Mouse (Mus musculus) urinary bladder, postnatal 10 days (tissue): Measurements from ENCODE around the gene Arhgef10l.

Experiments
- DNase-seq: peaks from one replicate; pipeline ENCODE4 v3.0.0; 2022; ENCODE audit warnings: low spot score

The Arhgef10l gene

DNA sequence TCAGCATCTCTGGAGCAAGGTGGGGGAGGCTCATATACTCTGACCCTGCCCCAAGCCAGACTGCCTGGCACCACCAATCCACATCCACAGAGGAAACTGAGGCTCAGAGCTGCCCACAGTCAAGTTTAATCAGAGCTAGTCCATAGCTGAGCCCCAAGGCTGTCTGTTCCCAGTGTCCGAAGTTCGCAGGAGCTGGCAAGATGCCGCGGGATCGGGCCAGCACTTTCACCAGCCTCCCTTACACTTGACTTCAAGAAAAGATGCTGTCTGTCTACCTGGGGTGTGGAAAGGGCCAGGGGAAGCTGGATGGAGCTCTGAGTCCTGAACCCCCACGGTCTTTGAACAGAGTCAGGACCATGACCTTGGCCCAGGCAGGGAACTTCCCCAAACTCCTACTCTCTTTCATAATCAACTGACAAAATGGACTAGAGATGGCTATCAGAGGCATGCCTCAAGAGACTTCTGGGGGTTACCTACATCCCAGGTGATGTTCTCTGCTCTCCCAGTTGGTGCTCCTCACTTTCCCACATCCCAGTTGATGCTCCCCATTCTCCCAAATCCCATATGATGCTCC lies 34.4 kb downstream of the Arhgef10l start:
- no peak for DNase-seq

DNA sequence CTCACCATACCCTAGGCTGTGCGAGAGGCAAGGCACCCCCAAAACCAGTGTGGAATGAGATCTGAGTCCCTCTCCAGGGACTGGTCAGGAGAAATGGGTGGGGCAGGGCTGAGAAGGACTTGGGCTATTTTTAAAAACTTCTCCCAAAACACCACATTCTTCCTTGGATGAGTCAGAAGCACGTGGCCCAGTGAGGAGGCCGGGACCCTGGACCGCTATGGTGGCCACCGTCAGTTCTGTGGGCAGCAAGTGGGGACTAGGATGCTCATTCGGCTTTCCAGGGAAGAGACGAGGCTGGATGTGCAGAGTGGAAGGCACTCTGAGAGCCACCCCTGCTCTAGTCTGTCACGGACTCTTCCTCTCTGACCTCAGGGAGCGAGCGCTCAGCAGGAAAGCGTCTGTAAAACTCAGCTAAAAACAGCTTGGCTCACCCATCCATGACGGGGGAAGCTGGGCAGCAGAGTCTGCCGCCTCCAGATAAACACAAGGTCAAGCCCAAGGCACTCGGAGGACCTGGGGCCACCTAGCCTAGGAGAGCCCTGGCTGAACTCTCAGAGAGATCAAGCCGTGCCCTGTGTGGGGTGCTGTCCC lies 35.1 kb downstream of the Arhgef10l start:
- DNase-seq: no peak

DNA sequence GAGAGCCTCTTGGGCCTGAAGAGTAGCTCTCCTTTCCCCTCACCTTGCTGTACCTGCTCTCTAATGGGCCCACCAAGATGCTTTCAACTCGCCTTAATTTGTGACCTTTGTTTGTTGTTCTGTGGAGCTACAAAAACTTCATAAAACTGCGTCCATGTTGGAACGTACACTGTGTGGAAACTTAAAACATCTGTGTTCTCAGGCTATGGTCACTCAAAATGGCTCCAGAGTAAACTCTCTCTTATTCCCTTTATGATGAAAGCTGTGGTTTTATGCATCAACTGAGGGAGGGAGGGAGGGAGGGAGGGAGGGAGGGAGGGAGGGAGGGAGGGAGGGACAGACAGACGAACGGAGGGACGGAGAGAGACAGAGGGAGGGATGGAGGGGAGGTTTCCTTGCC lies 35.7 kb downstream of the Arhgef10l start:
- no peak for DNase-seq

DNA sequence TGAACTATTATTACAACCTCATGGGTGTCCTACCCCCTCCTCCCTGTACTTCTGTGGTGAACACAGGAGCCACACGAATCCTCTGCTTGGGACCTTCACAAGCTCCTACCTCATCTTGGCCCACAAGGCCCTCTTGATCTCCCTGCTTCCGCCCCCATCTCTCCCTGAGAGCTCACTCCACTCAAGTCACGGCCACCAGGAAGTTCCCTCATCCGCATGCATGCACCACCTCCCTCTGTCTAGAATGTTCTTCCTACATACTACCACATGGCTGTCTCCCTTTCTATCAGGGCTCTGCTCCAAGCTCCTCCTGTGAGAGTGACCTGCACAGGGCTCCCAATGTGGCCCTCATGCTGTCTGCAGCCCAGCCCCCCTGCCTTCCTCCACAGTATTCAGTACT lies 36.8 kb downstream of the Arhgef10l start:
- DNase-seq: no peak

DNA sequence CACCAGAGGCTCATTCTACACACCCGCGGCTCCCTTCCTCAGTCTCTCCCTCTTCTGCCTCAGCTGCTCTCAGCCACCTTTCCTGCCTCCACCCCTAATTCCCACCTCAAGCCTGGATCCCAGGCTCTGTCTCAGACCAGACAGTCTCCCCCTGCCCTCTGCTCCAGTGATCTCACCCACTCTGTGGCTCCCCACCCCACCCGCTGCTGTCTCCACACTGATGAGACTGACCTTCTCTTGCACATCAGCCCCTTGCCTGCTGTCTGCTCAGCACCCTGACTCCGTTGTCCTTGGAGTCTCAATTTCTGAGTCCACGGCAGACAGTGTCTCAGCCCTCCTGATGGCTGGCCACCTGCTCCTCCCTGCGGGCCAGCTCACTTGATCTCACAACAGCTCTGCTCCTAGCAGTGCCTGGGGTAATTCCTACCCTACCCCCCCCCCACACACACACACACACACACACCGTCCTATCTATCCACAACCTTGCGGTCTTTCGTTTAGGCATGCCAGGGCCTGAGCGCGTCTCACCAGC lies 37.3 kb downstream of the Arhgef10l start:
- no peak for DNase-seq

DNA sequence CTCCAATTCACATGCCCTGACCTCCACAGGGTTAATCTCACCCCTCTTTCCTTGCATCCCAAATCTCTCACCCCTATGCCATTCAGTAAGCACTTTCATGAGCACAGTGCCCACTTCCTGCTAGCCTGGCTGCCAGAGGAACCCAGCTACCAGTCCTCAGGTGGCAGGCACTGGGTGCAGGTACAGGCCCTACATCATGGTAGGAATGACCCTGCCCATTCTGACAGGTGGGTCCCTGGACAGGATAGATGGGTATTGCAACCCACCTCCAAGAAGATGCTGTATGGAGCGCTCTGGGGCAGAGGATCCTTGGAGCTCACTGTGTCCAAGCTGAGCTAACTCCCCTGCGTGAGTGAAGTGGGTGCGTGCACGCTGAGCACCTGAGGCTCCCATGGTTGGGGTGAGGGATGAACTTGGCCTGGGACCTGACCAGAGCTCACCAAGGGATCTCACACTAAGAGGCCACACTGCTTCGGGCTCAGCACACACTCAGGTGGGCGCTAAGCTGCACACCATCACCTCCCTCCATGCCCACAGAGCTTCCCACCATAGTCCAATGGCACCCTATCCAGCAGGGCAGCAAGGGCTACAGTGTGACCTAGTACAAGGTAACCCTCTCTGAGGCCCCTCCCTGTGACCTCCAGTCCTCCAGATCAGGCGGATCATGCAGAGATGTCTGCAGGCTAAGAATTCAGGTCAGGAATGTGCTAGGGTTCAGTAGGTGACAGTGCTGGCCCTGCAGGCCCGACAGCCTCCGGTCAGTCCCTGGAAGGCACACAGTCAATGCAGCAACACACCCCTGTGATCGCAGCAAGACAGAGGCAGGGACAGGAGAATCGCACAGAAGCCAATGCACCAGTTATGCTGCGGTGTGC lies 39.9 kb downstream of the Arhgef10l start:
- no peak for DNase-seq

DNA sequence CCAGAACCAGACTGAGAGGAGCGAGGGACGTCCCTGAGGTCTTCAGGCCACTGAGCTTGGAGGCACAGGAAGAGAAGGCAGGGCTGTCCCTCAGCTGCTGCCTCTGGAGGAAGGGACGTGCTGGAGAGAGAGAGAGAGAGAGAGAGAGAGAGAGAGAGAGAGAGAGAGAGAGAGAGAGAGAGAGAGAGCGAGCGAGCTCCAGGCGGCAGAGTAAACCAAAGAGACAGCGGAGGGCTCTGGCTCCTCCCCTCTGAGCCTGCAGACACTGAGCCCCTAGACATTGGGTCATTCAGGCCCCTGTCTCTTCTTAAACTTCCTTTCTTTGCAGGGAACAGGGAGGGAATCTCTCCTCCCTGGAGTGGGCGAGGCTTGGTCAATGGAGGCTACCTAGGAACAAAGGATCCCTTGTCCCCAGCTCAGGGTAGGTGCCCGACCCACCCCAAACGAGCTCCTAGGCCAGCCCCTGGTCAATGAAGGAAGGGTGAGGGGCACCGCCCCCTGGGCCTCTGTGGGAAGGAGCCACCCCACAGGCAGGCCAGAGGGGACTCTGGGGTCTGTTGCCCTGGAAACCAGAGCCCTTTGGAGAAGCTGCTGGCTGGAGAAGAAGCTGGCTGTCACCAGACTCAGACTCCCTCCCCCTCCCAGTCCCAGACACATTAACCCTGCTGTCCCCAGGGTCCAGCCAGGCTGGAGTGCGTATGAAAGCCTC lies 41.2 kb downstream of the Arhgef10l start:
- DNase-seq: no peak

DNA sequence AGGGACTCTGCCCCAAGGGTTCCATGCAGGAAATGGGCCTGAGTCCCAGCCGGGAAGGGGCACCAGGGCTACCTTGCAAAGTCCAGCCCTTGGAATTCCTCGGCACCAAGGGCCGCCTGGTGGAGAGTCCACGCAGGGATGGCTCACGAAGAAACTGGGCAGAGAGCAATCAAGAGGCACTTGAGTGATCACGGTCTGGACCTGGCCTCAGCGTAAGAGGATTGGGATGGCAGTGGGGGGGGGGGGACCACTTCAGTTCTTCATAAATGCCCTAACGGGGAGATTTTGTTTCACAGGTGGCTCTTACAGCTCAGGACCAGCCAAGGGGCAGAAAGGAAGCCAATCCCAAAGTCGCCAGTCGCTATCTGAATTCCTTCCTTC lies 41.7 kb downstream of the Arhgef10l start:
- no peak for DNase-seq

DNA sequence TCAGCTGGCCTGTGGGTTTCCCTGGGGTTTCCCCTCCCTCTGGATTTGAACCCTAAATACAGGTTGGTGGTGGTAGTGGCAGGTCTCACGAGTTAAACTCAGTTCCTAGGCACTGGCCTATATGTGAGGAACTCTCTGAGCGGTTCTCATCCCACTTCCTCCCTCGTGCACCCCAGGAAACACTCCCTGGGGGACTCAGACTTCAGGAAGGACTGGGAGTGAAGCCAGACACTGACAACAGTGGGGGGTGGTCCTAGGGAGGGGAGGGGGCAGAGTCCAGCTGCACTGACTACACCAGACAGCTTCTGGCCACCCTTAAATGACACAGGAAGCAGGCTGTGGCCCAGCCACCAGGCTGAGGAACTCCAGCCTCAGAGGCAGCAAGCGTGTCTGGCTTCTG lies 43.0 kb downstream of the Arhgef10l start:
- DNase-seq: no peak

DNA sequence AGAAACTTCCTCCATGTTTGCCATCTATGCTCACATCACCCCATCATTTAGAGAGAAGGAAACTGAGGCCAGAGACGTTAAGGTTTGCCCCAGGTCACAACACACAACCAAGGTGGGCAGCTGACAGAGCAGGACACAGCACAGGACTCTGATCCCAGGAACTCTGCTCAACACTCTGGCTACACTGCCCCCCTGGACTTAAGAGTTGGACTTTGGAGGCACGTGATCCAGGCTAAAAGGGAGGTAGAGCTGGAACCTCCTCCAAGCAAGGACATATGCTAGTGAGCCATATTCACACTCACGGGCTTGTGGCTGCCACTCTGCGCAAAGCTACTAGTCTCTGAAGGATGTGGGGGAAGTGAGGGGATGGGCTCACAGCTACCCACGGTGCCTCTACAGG lies 45.3 kb downstream of the Arhgef10l start:
- DNase-seq: no peak

DNA sequence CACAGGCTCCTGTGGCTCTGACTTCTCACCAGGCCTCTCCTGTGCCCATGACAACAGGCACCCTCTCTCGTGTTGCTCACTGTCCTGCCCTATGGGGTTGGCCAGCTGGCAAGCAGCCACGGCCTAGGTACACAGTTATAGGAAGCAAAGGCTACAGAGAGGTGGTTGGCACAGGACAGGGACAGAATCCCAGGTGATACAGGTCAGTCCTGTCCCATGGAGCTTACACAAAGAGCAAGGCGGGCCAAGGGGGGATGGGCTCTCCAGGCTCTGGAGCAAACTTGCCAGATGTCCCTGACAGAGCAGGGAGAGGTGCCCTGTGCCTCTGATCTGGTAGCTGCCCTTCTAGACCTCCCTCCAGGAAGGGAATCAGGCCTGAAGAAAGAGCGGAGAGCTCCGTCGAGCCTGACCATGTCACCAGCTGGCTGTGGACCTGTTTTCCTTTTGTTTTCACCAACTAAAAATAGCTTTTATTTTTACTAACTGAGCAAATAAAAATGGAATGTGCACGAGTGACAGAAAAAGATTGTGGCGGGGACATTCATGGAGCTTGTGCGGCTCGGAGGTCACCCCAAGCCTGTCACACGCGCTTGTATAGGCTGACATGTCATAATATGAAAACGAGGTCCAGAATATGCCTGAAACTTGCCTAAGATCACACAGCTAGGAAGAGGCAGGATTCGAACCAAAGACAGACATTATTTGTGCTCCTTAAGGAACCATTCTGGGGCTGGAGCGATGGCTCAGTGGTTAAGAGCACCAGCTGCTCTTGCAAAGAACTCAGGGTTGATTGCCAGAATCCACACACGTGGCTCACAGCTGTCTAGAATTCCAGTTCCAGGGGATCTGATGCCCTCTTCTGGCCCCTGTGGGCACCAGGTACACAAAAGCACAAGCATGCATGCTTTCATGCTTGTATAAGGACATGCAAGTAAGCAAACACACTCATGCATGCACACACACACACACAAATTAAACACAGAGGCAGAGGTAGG lies 48.1 kb downstream of the Arhgef10l start:
- no peak for DNase-seq

DNA sequence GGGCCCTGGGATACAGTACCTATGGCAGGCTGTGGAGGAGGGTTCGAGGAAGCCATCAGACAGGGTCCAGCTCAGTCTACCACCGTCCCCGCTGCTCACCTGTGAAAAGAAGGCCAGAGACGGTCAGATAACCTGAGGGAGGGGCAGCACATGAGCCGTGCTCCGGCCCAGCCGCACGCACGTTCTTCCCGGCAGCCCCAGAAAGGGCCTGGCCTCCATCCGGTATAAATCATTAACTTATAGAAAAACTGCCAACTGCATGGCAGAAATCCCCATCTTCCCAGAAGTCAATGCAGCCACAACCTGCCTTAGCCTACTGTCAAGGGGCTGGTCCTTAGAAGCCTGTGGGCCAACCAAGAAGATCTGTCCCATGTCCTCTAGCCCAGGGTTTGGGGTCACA lies 48.9 kb downstream of the Arhgef10l start:
- no peak for DNase-seq

DNA sequence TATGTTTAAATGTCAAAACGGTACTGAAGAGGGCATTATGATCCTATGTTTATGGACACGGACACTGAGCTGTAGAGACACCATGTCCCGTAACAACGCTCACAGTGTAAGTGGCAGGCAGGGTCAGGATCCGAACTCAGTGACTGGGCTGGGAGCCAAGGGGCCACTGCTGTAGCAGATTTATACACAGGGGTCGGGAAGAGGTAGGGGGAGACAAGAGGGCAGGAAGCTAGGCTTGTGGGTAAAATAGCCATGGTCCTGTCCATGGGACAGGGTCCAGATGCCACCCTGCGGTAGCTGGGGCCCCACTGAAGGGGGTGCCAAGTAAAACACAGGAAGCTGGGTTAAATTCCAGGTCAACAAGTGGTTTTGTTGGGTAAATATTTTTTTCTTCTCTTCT lies 49.6 kb downstream of the Arhgef10l start:
- no peak for DNase-seq

DNA sequence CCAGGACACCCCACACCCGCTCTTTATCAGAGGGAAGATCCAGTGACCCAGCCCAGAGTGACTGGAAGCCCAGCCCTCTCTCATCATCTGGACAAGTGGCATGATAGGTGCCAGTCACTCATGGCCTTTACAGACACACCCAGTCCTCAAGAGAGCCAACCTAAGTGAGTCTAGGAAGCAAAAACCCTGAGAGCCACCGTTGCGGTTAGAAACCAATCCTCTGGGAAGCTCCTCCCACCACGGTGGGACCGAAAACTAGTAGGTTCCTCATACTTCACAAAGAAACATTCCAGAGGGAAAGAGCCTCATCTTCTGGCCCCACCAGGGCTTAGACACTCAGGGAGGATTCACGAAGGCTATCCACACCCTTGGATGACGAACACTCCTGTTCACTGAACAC lies 50.0 kb downstream of the Arhgef10l start:
- no peak for DNase-seq

DNA sequence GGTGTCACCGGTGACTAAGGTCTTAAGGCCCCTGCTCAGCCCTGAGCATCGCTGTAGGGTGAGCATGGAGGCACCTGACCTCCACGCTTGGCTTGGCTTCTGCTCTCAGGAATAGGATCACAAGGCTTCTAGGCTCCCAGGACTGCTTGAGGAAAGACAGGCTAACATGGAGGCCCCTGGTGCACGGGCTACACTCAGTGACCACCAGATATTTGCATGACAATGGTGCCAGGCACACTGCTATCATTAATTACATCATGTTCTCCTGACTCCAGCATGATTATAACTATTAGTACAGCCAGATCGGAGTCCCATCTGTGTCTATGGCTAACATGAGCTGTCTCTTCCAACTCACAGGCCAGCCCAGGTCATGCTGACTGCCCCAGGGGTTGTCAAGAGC lies 51.3 kb downstream of the Arhgef10l start:
- DNase-seq: no peak

DNA sequence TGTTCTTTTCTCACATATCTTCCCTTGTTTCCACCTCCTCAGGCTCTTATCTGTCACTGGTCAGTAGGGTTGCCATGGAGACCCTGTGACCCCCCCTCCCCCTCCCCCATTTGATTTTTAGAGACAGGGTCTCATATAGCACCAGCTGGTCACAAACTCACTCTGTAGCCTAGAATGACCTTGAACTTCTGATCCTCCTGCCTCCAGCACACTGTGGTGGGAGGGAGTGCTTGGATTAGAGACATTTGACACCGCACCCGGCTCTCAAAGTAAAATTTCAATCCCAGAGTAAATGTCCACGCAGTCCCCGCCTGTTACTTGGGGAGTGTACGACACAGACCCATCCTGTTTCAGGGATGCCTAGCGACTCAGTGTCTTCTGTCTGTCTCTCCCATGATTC lies 51.7 kb downstream of the Arhgef10l start:
- DNase-seq: no peak

DNA sequence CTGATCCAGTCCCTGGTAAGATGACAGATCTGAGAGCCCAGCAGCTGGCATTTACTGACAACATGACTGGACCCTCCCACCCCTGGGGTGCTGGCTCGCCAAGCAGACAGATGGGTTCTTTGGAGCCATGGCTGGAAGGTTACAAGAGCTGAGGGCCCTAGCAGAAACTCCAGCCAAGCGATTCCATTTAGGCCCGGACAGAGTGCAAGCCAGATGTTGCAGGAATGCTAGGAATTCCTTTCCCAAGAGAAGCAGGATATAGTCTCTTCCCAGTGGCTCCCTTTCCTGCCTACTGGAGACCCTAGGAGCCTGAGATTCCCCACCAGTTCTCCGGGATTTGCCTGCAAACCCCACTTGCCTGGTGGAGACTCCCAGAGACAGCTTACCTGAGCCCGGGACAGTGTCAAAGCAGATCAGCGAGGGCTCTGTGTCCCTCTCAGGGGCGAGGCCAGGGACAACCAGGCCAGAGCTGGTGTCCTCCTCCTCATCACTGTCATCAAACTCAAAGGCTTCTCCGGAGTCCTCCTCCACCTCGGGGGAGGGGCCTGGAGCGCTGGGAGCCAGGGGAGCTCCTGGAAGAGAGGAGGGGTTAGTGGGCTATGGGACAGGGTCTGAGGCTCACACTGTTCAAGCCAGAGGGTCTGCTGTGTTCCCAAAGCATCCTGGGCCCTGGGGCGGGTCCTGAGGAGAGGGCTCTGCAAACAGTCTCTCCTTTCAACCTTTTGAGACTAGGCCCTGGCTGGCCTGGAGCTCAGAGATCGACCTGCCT lies 54.8 kb downstream of the Arhgef10l start:
- DNase-seq: no peak

DNA sequence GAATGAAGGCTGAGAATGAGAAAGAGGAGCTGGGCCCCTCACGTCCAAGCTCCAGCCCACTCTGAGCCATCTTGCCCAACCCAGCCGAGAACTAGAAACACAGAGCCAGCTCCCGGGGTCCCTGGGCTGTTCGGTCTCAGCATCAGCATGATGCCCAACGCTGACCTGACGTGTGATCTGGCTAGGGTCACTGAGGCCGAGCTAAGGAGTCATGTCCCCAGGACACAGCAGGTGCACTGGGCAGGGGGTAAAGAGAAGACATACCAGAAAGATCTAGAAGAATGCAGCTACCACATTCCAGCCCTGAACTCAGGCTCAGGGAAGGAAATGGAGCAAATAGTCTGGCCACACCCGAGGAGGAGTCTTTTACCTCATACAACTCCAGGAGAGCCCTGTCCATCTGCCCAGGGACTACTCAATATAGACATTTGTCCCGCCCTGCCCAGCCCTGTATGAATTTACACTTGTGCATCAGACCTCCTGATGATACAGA lies 57.5 kb downstream of the Arhgef10l start:
- no peak for DNase-seq

DNA sequence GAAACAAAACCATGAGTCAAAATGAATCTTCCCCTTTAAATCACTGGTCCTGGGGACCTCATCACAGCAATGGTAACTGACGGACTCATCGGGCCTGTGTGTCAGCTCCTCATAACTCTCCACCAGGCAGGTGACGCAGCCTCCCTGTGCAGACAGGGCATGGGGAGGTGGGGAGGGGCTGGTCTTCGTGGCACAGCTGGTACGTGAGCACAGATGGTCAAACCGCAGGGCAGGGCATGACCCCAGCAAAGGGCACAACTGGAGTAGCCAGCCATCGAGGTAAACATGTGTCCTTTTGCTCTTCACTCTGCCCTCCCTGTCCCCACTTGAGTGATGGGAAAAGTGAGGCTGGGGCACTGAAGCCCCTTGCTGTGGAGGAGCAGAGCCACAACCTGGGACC lies 59.0 kb downstream of the Arhgef10l start:
- DNase-seq: no peak

DNA sequence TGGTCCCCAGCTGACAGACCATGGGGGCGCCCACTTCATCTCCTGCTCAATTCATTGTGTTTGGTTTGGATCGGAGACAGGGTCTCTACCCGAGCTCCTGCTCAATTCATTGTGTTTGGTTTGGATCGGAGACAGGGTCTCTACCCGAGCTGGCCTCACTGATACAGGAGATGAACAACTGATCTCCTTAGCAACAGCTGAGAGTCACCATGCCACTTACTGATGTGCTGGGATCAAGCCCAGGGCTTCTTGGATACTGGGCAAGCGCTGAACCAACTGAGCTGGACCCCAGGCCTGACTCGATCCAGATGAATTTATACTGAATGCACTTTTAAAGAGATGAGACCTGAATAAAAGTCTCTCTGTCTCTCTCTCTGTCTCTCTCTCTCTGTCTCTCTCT lies 59.6 kb downstream of the Arhgef10l start:
- DNase-seq: no peak
